Mouse (Mus musculus) layer of hippocampus, postnatal 36 days (tissue): ENCODE results near the gene Txk. TPM values are rescaled to one million over a fixed set of nuclear protein-coding genes. Genes with fewer than 3 reads are reported as not detected.

Experiments used
- DNase-seq, 2 experiments: peaks; one replicate each; pipeline ENCODE4 v3.0.0; 2022
- total RNA-seq, 2 experiments: library from RNA; stranded (reverse); gene quantifications; 2 replicates each; pipeline ENCODE4 v1.2.3; 2021

Txk gene
- total RNA-seq, 2 experiments from 2014 or later: 0.10 TPM; not detected in 1

DNA sequence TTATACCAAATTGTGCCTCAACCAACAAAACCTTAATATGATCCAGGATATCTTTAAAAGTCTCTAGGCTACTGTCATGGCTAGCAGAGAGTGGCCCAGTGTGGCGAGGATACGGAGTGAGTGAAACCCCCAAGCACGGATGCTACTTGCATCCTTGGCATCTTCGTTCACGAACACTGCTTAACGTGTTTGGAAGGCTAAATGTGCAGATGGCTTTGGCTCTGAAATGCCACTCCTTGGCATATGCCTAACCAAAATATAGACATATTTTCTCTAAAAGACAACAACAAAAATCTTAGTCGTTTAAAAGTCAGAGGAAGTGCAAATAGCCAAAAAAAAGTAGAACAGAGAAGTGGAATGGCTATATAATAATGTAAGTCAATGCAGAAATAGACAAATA, 63.0 kb downstream of the Txk start:
- no peak for DNase-seq

DNA sequence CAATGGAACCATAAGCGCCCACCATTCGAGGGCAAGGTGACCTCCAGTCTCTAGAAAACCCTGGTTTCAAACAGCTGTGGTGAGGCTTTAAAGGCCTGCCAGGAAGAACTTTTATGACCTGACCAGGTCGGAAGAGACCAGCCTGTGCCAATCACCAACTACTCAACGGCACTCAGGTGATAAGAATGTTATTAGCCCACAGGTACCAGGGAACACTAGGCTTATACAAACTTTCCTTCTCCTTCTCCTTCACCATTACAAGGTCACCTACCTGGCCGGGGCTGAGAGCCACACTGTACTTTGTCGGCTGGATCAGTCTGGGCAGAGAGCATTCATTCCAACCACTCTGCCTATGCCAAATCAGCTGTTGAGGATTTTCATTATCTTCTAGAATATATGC, 71.1 kb downstream of the Txk start:
- no peak for DNase-seq

DNA sequence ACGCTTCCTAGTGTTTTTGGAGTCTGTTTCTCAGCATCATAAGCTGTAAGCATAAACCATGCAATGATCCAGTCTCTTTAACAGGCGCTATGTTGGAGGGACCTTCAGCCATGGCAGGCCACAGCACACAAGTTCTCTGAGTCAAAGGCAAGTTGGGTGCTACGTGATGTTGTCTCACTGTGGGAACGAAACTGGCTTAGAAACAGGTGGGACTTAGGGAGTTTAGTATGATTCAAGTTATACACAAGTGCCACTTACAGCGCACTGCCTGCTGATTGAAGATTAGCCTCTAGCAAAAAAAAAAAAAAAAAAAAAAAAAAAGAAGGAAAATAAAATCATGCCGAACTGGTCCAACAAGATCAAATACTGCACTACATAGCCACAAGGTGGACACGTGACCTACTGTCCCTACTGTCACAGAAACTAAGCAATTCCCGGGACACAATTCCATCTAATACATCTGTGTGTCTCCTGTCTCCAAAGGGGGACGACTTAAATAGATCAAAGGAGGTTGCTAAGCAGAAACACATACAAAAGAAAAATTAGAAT, 77.5 kb downstream of the Txk start:
- no peak for DNase-seq

DNA sequence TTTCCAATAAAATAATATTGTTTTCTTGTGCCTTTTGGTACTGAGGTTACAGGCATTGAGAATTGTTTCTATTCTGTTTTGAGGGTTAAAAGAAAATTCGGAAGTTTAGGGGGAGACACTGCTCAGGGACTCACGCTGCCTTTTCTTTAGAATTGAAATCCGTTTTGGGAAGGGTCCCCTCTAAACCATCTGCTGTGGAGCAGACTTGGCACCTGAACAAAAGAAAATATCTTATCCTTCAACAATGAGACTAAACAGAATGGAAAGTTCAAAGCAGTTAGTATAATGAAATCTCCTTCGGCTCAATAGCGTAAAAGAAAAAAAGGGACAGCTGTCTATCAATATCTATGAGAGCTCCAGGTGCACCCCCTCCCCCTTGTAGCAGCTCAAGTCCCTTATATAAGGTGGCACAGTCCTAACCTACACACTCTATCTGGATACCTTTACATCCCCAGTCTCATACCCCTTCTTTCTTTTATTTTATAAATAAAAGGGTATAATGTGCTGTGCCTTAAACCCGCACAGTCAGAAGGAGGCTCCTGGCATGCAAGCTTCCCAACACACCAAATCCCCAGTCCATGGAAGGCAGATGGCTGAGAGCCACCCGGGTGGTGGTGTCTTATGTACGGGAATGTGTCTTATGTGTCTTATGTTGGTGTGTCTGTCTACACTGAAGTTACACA, 81.4 kb downstream of the Txk start:
- DNase-seq: no peak

DNA sequence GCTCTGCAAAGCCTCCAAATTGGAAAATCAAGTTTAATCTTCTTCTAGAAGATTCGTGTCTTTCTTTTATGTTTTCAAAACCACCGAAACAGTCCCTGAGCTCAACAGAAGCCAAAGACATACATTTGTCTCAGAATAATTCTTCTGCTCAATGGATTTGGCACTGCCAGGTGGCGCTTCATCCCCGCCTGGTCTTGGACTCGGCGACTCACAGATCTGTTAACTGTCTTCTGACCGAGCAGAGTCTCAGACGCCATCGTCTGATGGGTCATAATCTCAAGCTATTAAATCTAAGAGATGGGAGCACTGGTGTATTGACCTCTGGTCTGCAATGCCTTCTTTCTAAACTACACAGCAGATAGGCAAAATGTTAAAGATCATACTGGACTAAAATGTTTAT, 84.2 kb downstream of the Txk start:
- DNase-seq: no peak

DNA sequence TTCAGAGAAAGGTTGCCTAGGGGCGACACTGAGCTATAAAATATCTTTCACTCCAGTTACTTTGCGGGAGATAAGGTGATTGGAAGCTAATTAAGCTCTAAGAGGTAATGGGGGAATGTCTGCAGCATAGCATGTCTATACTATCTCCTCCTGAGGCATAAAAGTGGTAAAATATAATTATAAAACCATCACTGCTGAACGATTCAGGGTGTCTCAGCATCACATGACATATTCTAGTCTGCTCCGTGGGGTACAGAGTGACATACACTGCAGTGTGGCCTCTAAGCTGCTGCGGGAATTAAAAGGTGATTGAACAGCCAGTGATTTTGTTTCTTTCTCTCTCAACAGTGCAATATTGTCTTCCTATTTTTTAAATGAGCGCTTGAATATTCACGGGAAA, 86.1 kb downstream of the Txk start:
- DNase-seq: no peak

DNA sequence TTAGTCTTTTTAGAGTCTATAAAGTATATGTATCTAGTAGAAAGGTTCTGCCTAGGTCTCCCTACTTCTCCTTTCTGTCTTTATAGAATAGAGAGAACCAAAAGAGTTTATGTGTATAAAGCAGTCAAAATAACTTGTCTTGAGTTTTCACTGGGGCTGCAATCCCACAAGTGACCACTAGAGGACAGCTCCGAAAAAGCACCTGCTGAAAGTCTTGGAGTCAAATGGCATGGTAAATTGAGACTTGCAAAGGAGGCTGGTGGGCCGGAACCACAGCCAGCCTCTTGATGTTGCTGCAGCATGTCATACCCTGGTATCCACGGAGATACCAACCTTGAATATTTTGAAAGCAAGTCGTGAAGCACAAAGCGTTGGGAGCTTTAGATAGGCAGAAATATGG, 87.3 kb downstream of the Txk start:
- peak; percentile 20 to 33 for DNase-seq

DNA sequence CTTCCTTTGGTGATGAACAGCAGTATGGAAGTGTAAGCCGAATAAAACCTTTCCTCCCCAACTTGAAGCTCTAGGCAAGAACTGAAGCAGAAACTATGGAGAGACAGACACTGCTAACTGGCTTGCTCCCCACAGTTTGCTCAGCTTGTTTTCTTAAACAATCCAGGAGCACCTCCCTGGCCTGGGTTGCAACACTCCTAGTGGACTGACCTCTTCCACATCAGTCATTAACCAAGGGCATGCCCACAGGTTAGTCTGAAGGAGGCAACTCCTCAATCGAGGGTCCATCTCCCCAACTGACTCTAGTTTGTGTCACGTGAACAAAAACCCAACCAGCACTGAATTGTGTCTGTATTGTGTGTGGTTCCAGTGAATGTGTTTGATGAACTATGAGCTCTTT, 87.7 kb downstream of the Txk start:
- DNase-seq: no peak

DNA sequence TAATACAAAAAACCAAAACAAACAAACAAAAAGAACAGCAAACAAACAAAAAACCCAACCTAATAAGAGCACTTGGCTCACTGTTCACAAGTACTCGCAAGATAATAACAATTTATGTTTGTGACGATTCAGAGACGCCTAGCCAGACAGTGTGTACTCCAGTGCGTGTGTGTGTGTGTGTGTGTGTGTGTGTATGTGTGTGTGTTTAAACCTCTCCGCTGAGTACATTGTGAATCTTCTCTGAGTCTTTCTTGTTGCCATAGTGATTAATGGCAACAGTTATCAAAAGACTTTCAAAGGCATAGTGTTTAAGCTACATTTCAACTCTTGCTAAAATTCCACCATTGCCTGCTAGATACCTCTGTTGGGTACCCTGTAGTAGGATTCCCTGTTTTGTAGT, 88.5 kb downstream of the Txk start:
- no peak for DNase-seq

DNA sequence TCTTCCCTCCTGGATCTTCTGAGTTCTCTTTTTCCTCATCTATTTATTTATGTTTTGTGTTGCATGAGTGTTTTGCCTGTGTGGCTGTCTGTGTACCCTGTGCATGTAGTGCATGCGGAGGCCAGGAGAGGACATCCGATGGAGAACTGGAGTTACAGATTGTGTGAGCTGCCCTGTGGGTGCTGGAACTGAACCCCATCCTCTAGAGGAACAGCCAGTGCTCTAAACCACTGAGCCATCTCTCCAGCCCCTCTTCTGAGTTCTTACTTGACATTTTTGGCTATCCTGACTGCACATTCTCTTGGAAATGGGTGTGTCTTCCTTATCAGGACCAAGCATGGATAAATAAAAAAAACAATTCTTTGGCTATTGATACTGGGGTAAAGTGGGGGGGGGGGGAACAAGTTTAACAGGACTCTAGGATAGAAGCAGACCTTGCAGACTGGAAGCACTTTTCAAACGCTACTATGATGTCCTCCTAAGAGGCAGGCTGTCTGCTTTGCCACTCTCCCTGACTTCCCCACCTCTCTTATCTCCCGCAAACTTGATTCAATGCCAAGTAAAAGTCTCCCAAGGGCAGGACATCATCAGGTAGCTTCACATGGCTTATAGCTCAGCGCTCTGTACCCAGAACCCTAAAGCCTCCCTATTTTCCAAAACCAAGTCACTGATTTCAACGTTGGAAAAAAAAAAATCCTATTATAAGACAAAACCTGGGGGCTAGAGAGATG, 91.4 kb downstream of the Txk start:
- DNase-seq: no peak

DNA sequence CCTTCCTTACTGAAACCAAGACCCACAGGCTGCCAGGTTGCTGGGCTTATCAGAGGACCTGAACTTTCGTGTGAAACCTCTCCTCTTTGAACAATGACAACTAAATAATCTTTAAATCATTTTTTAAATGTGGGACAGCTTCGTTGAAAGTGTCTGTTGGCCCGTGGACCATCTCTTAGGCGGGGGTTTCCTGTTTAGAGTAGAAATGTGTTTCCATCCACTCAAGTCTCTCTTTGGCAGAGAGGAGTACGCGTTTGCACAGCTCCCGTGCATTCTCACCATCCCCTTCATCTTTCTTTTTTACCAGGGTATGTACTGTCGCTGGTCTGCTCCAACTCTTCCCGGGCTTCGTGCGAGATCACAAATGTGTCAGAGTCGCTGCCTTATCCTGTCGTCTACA, 94.2 kb downstream of the Txk start:
- no peak for DNase-seq

DNA sequence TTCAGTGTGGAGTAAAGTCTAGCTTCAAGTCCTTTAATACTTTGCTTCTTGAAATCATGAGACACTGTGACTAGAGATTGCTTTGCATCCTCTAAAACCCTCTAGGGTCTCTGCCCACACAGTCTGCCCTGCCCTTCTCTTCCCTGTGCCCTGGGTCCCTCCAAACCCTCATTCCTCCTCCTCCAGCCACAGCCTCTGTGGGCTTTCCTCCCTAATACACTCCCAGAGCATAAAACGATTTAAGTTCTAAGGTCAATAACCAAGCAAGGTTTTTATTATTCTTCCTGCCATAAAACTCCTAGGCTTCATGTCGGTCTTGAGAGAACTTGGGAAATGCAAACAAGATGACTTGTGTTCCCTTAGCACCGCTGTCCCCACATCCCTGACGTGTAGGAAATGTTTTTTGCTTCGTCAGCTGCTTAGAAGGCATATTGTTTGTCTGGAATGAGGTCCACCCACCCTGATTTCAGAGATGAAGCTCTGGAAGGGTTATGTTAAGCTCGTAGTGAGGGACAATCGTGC, 96.2 kb downstream of the Txk start:
- no peak for DNase-seq

DNA sequence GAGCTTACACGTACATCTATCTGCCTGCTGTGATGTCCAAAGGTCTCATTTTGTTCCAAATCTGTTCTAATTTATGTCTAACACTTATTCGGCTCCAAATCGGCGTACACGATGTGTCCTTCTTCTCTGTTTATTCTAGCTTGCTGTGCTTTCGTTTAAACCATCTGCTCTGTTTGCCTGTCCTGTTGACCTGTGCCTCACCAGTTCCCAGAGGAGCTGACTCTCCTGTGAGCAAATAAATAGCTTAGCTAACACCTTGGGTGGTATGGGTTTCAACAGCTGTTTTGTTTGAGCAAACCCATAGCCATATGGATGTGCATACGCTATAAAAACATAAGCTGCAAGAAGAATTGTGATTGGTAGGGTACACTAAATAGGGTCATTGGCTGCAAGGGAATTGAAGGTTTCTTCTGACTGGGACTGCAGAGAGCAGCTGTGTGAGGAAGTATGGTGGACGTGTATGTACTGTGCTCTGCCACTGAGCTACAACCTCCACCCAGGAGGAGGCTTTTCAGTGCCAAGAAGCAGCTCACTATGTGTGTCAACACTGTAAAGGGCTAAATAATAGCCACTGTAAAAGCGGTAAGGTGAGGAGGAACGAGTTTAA, 99.4 kb downstream of the Txk start:
- DNase-seq: no peak

DNA sequence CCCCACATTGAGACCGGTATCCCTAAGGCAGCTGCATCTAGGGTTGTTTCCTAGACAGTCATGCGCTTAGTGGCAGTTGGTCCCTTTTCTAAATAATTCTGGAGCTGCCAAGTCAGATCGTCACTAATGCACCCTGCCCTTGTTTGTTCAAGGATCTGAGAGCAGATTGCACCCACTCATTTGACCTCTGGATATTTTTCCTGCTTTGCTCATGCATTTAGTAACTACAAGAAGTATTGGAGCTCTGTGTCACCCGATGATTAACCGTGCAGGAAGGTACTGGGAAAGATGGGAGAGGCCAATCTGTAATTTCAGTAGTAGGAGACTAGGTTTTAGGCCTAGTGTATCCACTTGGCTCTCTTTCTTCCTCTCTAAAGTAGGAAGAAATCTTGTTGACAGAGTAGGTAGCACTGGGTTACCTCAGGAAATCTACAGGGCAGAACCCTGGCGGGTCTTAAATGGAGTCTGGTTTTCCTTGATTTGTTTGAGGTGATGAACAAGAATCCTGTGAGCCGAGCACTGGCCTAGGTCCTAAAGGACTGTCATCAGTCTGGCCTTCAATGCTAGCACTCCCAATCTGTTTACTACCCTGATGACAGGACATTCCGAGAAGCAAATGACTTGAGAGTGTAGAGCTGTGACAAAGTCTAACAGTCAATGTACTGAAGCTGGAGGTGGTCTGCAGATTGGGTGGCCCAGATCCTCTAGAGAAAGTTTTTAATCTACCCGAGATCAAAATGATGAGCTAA, 103.4 kb downstream of the Txk start:
- DNase-seq: no peak

DNA sequence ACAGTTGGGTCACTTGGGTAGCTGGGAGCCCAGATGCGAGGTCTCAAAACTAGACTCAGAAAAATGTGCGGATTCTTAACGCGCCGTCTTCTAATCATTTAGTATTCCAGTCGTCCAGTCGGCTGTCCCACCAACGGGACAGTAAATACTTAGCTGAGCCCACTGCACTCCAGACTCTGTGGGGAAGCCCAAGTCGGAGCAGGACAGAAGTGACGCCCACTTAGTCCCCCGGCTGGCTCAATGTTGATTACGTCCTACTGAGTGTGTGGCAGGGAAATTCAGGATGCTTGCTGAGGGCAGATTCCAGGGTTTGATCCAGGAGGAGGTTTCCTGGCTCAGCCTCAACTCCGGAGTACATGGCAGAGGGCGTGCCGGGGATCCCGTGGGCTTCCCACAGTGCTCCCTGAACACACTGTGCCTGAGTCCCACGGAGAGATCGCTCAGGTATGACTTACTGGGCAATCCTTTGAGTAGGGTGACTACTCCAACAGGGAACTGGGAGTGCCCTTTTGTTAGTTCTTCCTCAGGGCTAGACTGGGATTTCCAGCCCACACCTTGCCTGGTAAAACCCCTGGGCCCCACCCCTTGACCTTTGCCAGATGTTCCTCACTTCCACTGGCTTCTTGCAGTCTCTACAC, 104.5 kb downstream of the Txk start:
- no peak for DNase-seq

DNA sequence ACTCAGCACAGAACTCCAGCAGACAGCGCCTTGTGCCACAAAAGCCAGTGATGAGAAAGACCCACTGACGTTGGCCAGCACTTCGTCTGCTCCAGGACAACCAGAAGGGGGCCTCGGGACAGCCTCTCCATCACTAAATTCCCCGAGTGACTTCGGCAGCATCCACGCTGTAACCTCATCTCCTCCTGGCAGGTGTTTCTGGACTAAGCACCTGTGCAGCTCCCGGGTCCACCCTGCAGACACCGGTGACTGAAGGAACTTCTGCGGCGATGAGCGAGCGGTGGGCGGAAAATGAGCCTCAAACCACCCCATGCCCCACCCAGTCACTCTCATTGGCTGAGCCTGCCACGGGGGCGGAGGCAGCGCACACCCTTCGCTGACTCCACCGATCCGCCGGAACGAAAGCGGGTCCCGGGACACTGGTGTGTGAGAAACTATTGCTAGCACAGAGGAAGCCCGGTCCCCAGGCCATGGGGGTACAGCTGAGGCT, 105.1 kb downstream of the Txk start, which contains the start of gene Nipal1:
TSS of gene Nipal1 (plus strand) at position 378 of the 490 bp plus-strand sequence.
- no peak for DNase-seq

DNA sequence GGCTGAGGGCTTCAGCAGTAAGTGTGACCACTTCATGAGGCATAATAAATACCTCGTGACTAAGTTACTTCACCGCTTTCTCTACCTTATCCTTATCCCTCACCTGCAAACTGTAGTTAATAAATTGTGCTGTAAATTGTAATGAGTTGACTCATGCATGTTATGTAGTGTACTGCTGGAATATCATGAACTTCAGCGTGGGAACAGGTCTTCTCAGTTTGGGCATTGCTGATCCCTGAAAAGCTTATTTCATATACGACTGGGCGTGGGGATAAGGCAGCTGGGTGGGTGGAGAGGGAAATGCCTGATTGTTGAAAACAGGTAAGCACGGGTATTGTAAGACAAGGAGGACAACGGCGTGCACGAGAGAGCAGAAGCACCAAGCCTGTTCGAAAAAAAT, 105.6 kb downstream of the Txk start:
- DNase-seq: no peak

DNA sequence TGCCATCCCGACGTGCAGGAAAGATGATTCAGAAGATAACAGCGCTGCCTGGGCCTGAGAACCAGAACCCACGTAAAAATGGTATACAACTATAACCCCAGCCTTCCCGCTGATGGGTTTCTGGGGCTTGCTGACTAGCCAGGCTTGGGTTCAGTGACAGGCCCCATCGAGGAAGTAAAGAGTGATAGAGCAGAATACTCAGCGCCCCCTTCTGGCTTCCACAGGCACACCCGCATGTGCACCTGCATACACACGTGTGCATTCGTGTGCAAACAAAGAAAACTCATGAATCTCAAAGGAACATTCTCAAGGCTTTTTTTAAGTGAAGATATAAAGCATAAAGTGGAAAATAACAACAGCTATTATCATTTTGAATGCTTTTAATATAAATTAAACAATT, 106.4 kb downstream of the Txk start:
- DNase-seq: no peak
